Mouse (Mus musculus): Measurements from ENCODE around the gene Dspp.

GRCm38 (mm10) chr5:104228497-104228896 is 58.0 kb downstream of the Dspp start:
- TF ChIP-seq CTCF (IDR thresholded peaks at IDR 0.05; ENCODE audit: borderline replicate concordance, control insufficient read depth, extremely low read depth, insufficient read depth, low read length, poor library complexity) (no peak), POLR2A (IDR thresholded peaks at IDR 0.05; ENCODE audit: control insufficient read depth, extremely low read depth, insufficient read depth, low read length, poor library complexity) (no peak)
